Mouse (Mus musculus): ENCODE measurements around the gene Wwox. TPM values are rescaled to one million over a fixed set of nuclear protein-coding genes. Genes with fewer than 3 reads are reported as not detected.

Wwox gene
- total and polyA plus RNA-seq, 3 experiments, result 7.8 to 11.5 (median 9.1) TPM

DNA sequence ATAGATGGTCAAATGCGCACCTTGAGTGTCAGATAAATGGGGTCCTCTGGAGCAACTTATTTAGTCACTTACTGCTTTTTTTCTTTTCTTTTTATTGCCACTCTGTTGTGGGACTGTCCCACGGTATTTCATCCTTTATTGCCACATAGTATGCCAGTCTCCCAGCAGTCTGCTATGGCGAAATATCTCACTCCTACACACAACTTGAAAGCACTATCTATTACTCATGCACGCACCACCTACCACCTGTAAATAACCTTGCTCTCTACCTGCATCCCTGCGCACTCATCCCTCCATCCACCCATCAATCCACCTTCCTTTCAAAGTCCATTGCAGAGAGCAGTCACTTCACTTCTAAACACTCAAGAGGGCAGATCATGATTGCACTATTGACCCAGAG is 687.2 kb downstream of the Wwox start:
- in situ Hi-C loops (cut with MboI; ENCODE audit: low pct_ligation_motif_present, low pct_unique_long_range_greater_than_20kb, low sequenced_read_pairs) (no loop called here), dilution Hi-C loops (cut with MboI; ENCODE audit: extremely low pct_ligation_motif_present, extremely low pct_unique_long_range_greater_than_20kb, low sequenced_read_pairs) (no loop called here)
- H3K9me3 ChIP-seq (replicated peaks; ENCODE audit: low read length), result peaks cover 2% of the 10 kb centered on the region
- DNase-seq (ENCODE audit: extremely low read depth), result no peak
- H3K27ac ChIP-seq (ENCODE audit: insufficient read depth, low read depth), result no peak overlapping the region
- no peak overlapping the region for H3K9ac ChIP-seq (ENCODE audit: insufficient read depth, low read depth)
- no peak for TF ChIP-seq ELF1 (IDR thresholded peaks at IDR 0.05; ENCODE audit: low read depth, low read length)
- no peak for TF ChIP-seq TCF12 (IDR thresholded peaks at IDR 0.05; ENCODE audit: low read depth, low read length)
- TF ChIP-seq EP300 (IDR thresholded peaks at IDR 0.05; ENCODE audit: low read length), result no peak
- no peak for TF ChIP-seq USF1 (IDR thresholded peaks at IDR 0.05; ENCODE audit: low read depth, low read length)
- peaks cover 25% of the 10 kb centered on the region for H3K27me3 ChIP-seq (replicated peaks)
- no peaks in the 10 kb centered on the region for H3K79me2 ChIP-seq (replicated peaks; ENCODE audit: control insufficient read depth, extremely low read depth, insufficient read depth, poor library complexity, severe bottlenecking)
- no peak overlapping the region for H3K4me2 ChIP-seq (ENCODE audit: insufficient read depth, low read depth, poor library complexity, severe bottlenecking)
- no peak overlapping the region for H3K4me3 ChIP-seq (replicated peaks in 1 of 3; ENCODE audit: low read depth in 2 of 3, low read length in 2 of 3, poor library complexity in 1 of 3)
- no peaks in the 10 kb centered on the region for H3K4me1 ChIP-seq (ENCODE audit: control insufficient read depth in 1 of 2, insufficient read depth in 2 of 2)
- H3K36me3 ChIP-seq (replicated peaks in 1 of 2; ENCODE audit: control insufficient read depth in 1 of 2, insufficient read depth in 1 of 2, low read length in 1 of 2), result no peaks in the 10 kb centered on the region

DNA sequence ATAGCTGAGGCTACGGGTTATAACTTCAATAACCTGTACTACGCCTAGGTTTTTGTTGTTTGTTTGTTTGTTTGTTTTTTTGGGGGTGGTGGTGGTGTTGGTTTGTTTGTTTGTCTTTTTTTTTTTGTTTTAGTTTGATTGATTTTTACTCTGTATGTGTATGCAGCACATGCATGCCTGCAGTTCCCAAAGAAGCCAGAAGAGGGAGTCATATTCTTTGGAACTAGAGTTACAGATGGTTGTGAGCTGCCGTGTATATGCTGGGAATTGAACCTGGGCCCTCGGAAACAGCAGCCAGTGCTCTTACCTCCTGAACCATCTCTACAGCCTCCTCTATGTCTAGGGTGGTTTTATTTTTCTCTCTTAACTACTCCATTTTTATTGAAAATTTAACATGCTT is 689.9 kb downstream of the Wwox start:
- Histone ChIP-seq H3K4me3 (replicated peaks in 1 of 3; ENCODE audit: low read depth in 2 of 3, low read length in 2 of 3, poor library complexity in 1 of 3) (no peak overlapping the region), H3K4me1 (ENCODE audit: control insufficient read depth in 1 of 2, insufficient read depth in 2 of 2) (no peaks in the 10 kb centered on the region), H3K36me3 (replicated peaks in 1 of 2; ENCODE audit: control insufficient read depth in 1 of 2, insufficient read depth in 1 of 2, low read length in 1 of 2) (no peaks in the 10 kb centered on the region), H3K4me2 (ENCODE audit: insufficient read depth, low read depth, poor library complexity, severe bottlenecking) (no peak overlapping the region), H3K9me3 (replicated peaks; ENCODE audit: low read length) (peaks cover 2% of the 10 kb centered on the region), H3K79me2 (replicated peaks; ENCODE audit: control insufficient read depth, extremely low read depth, insufficient read depth, poor library complexity, severe bottlenecking) (no peaks in the 10 kb centered on the region), H3K27ac (ENCODE audit: insufficient read depth, low read depth) (no peak overlapping the region), H3K27me3 (replicated peaks) (peaks cover 28% of the 10 kb centered on the region), H3K9ac (ENCODE audit: insufficient read depth, low read depth) (no peak overlapping the region)
- in situ Hi-C loops (cut with MboI; ENCODE audit: low pct_ligation_motif_present, low pct_unique_long_range_greater_than_20kb, low sequenced_read_pairs) (no loop called here), dilution Hi-C loops (cut with MboI; ENCODE audit: extremely low pct_ligation_motif_present, extremely low pct_unique_long_range_greater_than_20kb, low sequenced_read_pairs) (no loop called here)
- no peak for DNase-seq (ENCODE audit: extremely low read depth)
- TF ChIP-seq ETS1 (conservative IDR thresholded peaks at IDR 0.05; ENCODE audit: low read depth, low read length) (no peak), EP300 (IDR thresholded peaks at IDR 0.05; ENCODE audit: low read length) (no peak)

DNA sequence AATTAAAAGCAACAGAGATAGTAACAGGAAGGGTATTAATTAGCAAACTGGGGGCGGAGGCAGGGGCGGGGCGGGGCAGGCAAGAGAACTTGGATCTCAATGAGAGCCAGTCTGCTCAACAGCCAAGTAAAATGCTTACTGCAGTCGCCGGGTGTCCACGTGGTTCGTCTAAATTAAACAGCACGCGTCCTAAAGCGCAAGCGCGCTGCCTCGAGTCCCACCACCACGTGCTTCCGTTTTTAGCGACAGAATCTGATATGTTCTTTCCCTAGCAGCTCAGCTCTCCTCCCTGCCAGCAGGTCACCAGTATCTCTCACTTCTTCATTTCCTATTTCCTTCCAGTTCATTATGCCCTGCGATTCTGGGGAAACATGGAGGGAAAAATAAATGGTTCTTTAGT is 693.7 kb downstream of the Wwox start:
- no peaks in the 10 kb centered on the region for H3K79me2 ChIP-seq (replicated peaks; ENCODE audit: control insufficient read depth, extremely low read depth, insufficient read depth, poor library complexity, severe bottlenecking)
- H3K9ac ChIP-seq (ENCODE audit: insufficient read depth, low read depth), result no peak overlapping the region
- TF ChIP-seq ELF1 (IDR thresholded peaks at IDR 0.05; ENCODE audit: low read depth, low read length) (no peak), RCOR1 (conservative IDR thresholded peaks at IDR 0.05; ENCODE audit: low read depth, low read length) (no peak)
- dilution Hi-C loops (cut with MboI; ENCODE audit: extremely low pct_ligation_motif_present, extremely low pct_unique_long_range_greater_than_20kb, low sequenced_read_pairs), result no loop called here
- no peak overlapping the region for H3K4me2 ChIP-seq (ENCODE audit: insufficient read depth, low read depth, poor library complexity, severe bottlenecking)
- no peaks in the 10 kb centered on the region for H3K36me3 ChIP-seq (replicated peaks in 1 of 2; ENCODE audit: control insufficient read depth in 1 of 2, insufficient read depth in 1 of 2, low read length in 1 of 2)
- DNase-seq (ENCODE audit: extremely low read depth), result no peak
- in situ Hi-C loops (cut with MboI; ENCODE audit: low pct_ligation_motif_present, low pct_unique_long_range_greater_than_20kb, low sequenced_read_pairs), result no loop called here
- H3K27me3 ChIP-seq (replicated peaks), result peaks cover 49% of the 10 kb centered on the region
- H3K4me3 ChIP-seq (replicated peaks in 1 of 3; ENCODE audit: low read depth in 2 of 3, low read length in 2 of 3, poor library complexity in 1 of 3), result no peak overlapping the region
- H3K9me3 ChIP-seq (replicated peaks; ENCODE audit: low read length), result peaks cover 3% of the 10 kb centered on the region
- no peak overlapping the region for H3K27ac ChIP-seq (ENCODE audit: insufficient read depth, low read depth)
- H3K4me1 ChIP-seq (ENCODE audit: control insufficient read depth in 1 of 2, insufficient read depth in 2 of 2), result no peaks in the 10 kb centered on the region

DNA sequence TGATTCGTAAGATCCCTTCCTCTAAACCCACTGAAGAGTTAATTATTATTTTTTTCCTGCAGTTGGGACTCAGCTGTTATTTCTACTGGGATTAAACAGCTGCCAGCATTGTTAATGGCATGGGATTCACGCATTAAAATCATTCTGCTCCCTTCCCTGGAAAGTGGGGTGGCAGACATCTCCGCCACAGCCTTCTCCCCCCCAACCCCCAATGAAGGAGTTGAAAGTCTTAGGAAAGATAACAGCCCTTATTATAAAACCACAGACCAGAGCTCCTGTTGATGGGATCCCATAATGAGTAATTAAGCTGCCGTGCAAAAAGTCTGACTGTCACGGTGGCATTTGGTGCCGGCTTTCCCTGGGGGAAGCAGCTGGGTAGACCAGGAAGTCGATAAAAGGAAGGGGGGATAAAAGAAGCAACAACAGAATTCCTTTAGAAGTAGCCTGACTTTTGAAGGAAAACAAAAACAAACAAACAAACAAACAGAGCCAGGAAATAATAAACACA is 694.3 kb downstream of the Wwox start:
- dilution Hi-C loops (cut with MboI; ENCODE audit: extremely low pct_ligation_motif_present, extremely low pct_unique_long_range_greater_than_20kb, low sequenced_read_pairs) (no loop called here), in situ Hi-C loops (cut with MboI; ENCODE audit: low pct_ligation_motif_present, low pct_unique_long_range_greater_than_20kb, low sequenced_read_pairs) (no loop called here)
- Histone ChIP-seq H3K4me1 (ENCODE audit: control insufficient read depth in 1 of 2, insufficient read depth in 2 of 2) (no peaks in the 10 kb centered on the region), H3K36me3 (replicated peaks in 1 of 2; ENCODE audit: control insufficient read depth in 1 of 2, insufficient read depth in 1 of 2, low read length in 1 of 2) (no peaks in the 10 kb centered on the region), H3K27ac (ENCODE audit: insufficient read depth, low read depth) (no peak overlapping the region), H3K4me2 (ENCODE audit: insufficient read depth, low read depth, poor library complexity, severe bottlenecking) (no peak overlapping the region), H3K4me3 (replicated peaks in 1 of 3; ENCODE audit: low read depth in 2 of 3, low read length in 2 of 3, poor library complexity in 1 of 3) (no peak overlapping the region), H3K9ac (ENCODE audit: insufficient read depth, low read depth) (no peak overlapping the region), H3K27me3 (replicated peaks) (peaks cover 55% of the 10 kb centered on the region), H3K9me3 (replicated peaks; ENCODE audit: low read length) (peaks cover 3% of the 10 kb centered on the region), H3K79me2 (replicated peaks; ENCODE audit: control insufficient read depth, extremely low read depth, insufficient read depth, poor library complexity, severe bottlenecking) (no peaks in the 10 kb centered on the region)
- no peak for DNase-seq (ENCODE audit: extremely low read depth)
- TF ChIP-seq SIN3A (IDR thresholded peaks at IDR 0.05; ENCODE audit: low read length), result no peak
- TF ChIP-seq RAD21 (IDR thresholded peaks at IDR 0.05; ENCODE audit: low read depth, low read length), result no peak
- no peak for TF ChIP-seq POLR2AphosphoS2 (IDR thresholded peaks at IDR 0.05; ENCODE audit: low read depth, low read length)
- no peak for TF ChIP-seq MYC (IDR thresholded peaks at IDR 0.05; ENCODE audit: low read depth, low read length)
- no peak for TF ChIP-seq BHLHE40 (IDR thresholded peaks at IDR 0.05; ENCODE audit: low read depth, low read length)
- TF ChIP-seq CTCF (conservative IDR thresholded peaks at IDR 0.05 in 1 of 2, IDR thresholded peaks at IDR 0.05 in 1 of 2; ENCODE audit: low read depth in 2 of 2, low read length in 2 of 2), result no peak
- TF ChIP-seq MAX (IDR thresholded peaks at IDR 0.05; ENCODE audit: low read length), result no peak
- TF ChIP-seq E2F4 (IDR thresholded peaks at IDR 0.05; ENCODE audit: insufficient replicate concordance, low read depth, low read length), result no peak
- no peak for TF ChIP-seq ZKSCAN1 (IDR thresholded peaks at IDR 0.05; ENCODE audit: borderline replicate concordance, low read depth, low read length)
- TF ChIP-seq MEF2A (IDR thresholded peaks at IDR 0.05; ENCODE audit: borderline replicate concordance, low read depth, low read length), result no peak
- no peak for TF ChIP-seq JUN (IDR thresholded peaks at IDR 0.05; ENCODE audit: insufficient read depth, low read depth, low read length)
- no peak for TF ChIP-seq JUND (conservative IDR thresholded peaks at IDR 0.05; ENCODE audit: low read depth, low read length)
- TF ChIP-seq NRF1 (IDR thresholded peaks at IDR 0.05; ENCODE audit: low read depth, low read length), result no peak
